Mouse (Mus musculus): ENCODE data around the gene Rhbdf2.

- TF ChIP-seq CTCF (IDR thresholded peaks at IDR 0.05; ENCODE audit: low read depth, low read length) = no peak
- no peak for TF ChIP-seq POLR2A (IDR thresholded peaks at IDR 0.05; ENCODE audit: extremely low read depth, insufficient read depth, low read length)
Measured at GRCm38 (mm10) chr11:116613234-116613633, 13.6 kb downstream of the Rhbdf2 start.

Data from liver, adult 2 months (tissue).